Mouse (Mus musculus): Measurements from ENCODE around the gene Pik3r3. TPM values are rescaled to one million over a fixed set of nuclear protein-coding genes. Genes with fewer than 3 reads are reported as not detected.

Pik3r3 gene
- polyA plus RNA-seq, 1 experiment from 2014 or later = 27.6 TPM

- 94% methylated on average over 4 of the region's 4 CpGs for WGBS
- H3K9ac ChIP-seq (ENCODE audit: low read depth, low read length) = no peak overlapping the region
Measured at GRCm38 (mm10) chr4:116317575-116317974, 96.2 kb downstream of the Pik3r3 start.

DNA sequence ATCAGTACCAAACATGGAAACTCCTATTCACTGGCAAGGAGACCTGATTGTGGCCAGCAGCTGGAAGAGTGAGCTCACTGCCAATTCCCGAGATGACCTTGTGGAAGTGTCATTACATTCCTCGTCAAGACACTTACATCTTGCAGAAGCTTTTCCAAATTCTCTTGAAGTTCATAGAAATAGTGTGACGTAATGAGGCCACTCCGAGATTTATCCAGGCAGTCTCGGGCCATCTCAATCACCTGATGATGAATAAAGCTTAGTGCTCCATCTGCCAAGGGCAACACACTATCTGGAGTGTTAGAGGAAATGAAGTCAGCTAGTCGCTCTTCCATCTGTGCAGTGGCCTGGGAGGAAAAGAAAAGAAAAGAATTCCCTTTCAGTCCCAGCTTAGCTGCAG, 100.7 kb downstream of the Pik3r3 start:
- no peak for ATAC-seq (ENCODE audit: low FRiP score, low TSS enrichment)
- Histone ChIP-seq H3K36me3 (ENCODE audit: control insufficient read depth, insufficient read depth, low read length) (peaks cover 50% of the 10 kb centered on the region), H3K4me1 (ENCODE audit: control insufficient read depth, insufficient read depth, low read length) (no peaks in the 10 kb centered on the region), H3K9me3 (ENCODE audit: control insufficient read depth, low read length) (no peaks in the 10 kb centered on the region), H3K27me3 (ENCODE audit: control insufficient read depth, insufficient read depth, low read length) (no peaks in the 10 kb centered on the region), H3K4me2 (replicated peaks; ENCODE audit: low read depth, low read length) (no peak overlapping the region), H3K4me3 (ENCODE audit: low read length) (no peak overlapping the region), H3K9ac (ENCODE audit: low read depth, low read length) (no peak overlapping the region), H3K27ac (ENCODE audit: low read depth, low read length) (no peak overlapping the region)
- WGBS = 94% methylated on average over 6 of the region's 6 CpGs

More at GRCm38 (mm10) chr4:116317575-116317974, 96.2 kb downstream of the Pik3r3 start:
- H3K27ac ChIP-seq (ENCODE audit: low read depth, low read length) = no peak overlapping the region
- no peak overlapping the region for H3K4me3 ChIP-seq (ENCODE audit: low read length)
- no peak for ATAC-seq (ENCODE audit: low FRiP score, low TSS enrichment)
- no peaks in the 10 kb centered on the region for H3K9me3 ChIP-seq (ENCODE audit: control insufficient read depth, low read length)
- H3K27me3 ChIP-seq (ENCODE audit: control insufficient read depth, insufficient read depth, low read length) = no peaks in the 10 kb centered on the region
- no peaks in the 10 kb centered on the region for H3K4me1 ChIP-seq (ENCODE audit: control insufficient read depth, insufficient read depth, low read length)
- H3K4me2 ChIP-seq (replicated peaks; ENCODE audit: low read depth, low read length) = no peak overlapping the region
- peaks cover 74% of the 10 kb centered on the region for H3K36me3 ChIP-seq (ENCODE audit: control insufficient read depth, insufficient read depth, low read length)

DNA sequence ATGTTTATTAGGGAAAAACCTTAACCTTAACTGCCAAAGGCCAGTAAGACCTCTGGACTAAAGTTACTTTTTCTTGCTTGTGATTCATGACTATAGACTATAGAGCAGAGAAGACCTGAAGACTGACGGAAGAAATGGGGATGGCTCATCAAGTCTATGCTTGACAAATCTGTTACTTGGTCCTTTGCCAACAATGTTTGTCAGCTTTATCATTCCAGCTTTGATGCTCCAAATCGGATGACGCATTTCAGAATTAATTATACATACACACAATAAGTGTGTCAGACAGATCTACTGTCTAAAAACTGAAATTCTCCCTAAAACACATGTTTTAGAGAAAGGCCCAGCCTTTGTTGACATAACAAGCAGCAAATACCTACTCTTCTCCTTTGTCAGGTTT, 107.8 kb downstream of the Pik3r3 start:
- no peak for ATAC-seq (ENCODE audit: low FRiP score, low TSS enrichment)
- Histone ChIP-seq H3K4me1 (ENCODE audit: control insufficient read depth, insufficient read depth, low read length) (no peaks in the 10 kb centered on the region), H3K4me2 (replicated peaks; ENCODE audit: low read depth, low read length) (no peak overlapping the region), H3K27ac (ENCODE audit: low read depth, low read length) (no peak overlapping the region), H3K4me3 (ENCODE audit: low read length) (no peak overlapping the region), H3K9me3 (ENCODE audit: control insufficient read depth, low read length) (no peaks in the 10 kb centered on the region), H3K9ac (ENCODE audit: low read depth, low read length) (no peak overlapping the region), H3K36me3 (ENCODE audit: control insufficient read depth, insufficient read depth, low read length) (peaks cover 15% of the 10 kb centered on the region; the same call in 1 of the 2 replicates), H3K27me3 (ENCODE audit: control insufficient read depth, insufficient read depth, low read length) (no peaks in the 10 kb centered on the region)
- 97% methylated on average over 3 of the region's 3 CpGs for WGBS

GRCm38 (mm10) chr4:116336294-116336693, 114.9 kb downstream of the Pik3r3 start:
- ATAC-seq (ENCODE audit: low FRiP score, low TSS enrichment) = no peak
- WGBS = 88% methylated on average over 1 of the region's 1 CpGs

GRCm38 (mm10) chr4:116342119-116342518, 120.7 kb downstream of the Pik3r3 start:
- Histone ChIP-seq H3K4me1 (ENCODE audit: control insufficient read depth, insufficient read depth, low read length) (no peaks in the 10 kb centered on the region), H3K36me3 (ENCODE audit: control insufficient read depth, insufficient read depth, low read length) (no peaks in the 10 kb centered on the region), H3K27ac (ENCODE audit: low read depth, low read length) (no peak overlapping the region), H3K27me3 (ENCODE audit: control insufficient read depth, insufficient read depth, low read length) (no peaks in the 10 kb centered on the region), H3K4me3 (ENCODE audit: low read length) (no peak overlapping the region), H3K4me2 (replicated peaks; ENCODE audit: low read depth, low read length) (no peak overlapping the region), H3K9me3 (ENCODE audit: control insufficient read depth, low read length) (no peaks in the 10 kb centered on the region), H3K9ac (ENCODE audit: low read depth, low read length) (no peak overlapping the region)
- no peak for ATAC-seq (ENCODE audit: low FRiP score, low TSS enrichment)

More at GRCm38 (mm10) chr4:116336294-116336693, 114.9 kb downstream of the Pik3r3 start:
- Histone ChIP-seq H3K27ac (ENCODE audit: low read depth, low read length) (no peak overlapping the region), H3K27me3 (ENCODE audit: control insufficient read depth, insufficient read depth, low read length) (no peaks in the 10 kb centered on the region), H3K36me3 (ENCODE audit: control insufficient read depth, insufficient read depth, low read length) (no peaks in the 10 kb centered on the region), H3K9ac (ENCODE audit: low read depth, low read length) (no peak overlapping the region), H3K4me2 (replicated peaks; ENCODE audit: low read depth, low read length) (no peak overlapping the region), H3K4me1 (ENCODE audit: control insufficient read depth, insufficient read depth, low read length) (no peaks in the 10 kb centered on the region), H3K9me3 (ENCODE audit: control insufficient read depth, low read length) (no peaks in the 10 kb centered on the region), H3K4me3 (ENCODE audit: low read length) (no peak overlapping the region)

DNA sequence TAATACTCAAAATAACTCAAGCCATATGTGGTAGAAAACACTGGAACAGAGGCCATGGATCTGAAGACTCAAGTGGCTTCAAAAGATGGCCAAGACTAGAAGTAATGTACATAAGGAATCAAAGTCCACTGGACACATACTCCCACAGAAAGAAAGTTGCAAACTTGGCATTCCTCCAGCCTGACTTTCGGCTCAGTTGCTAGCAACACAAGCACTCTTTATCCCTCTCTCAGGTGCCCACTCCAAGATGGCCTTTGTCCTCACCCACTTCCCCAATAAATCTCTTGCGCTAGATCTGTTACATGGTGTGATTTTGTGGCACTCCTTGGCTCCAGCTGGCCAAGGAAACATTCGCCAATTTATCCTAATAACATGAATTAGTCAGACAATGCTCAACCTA, 131.1 kb downstream of the Pik3r3 start:
- WGBS = 79% methylated on average over 3 of the region's 3 CpGs
- no peaks in the 10 kb centered on the region for H3K27me3 ChIP-seq (ENCODE audit: control insufficient read depth, insufficient read depth, low read length)
- H3K9ac ChIP-seq (ENCODE audit: low read depth, low read length) = no peak overlapping the region
- H3K4me3 ChIP-seq (ENCODE audit: low read length) = no peak overlapping the region
- H3K36me3 ChIP-seq (ENCODE audit: control insufficient read depth, insufficient read depth, low read length) = no peaks in the 10 kb centered on the region
- no peak for ATAC-seq (ENCODE audit: low FRiP score, low TSS enrichment)
- no peaks in the 10 kb centered on the region for H3K4me1 ChIP-seq (ENCODE audit: control insufficient read depth, insufficient read depth, low read length)
- no peak overlapping the region for H3K4me2 ChIP-seq (replicated peaks; ENCODE audit: low read depth, low read length)
- no peaks in the 10 kb centered on the region for H3K9me3 ChIP-seq (ENCODE audit: control insufficient read depth, low read length)
- H3K27ac ChIP-seq (ENCODE audit: low read depth, low read length) = no peak overlapping the region

Other genes with a start within 250 kb of the Pik3r3 start
- 5.2 and 8.7 TPM in 2 replicates for gene Faah, start 203.7 kb upstream of the Pik3r3 start, polyA plus RNA-seq (2014; fragmentation: Nextera tagmentation; extraction: Ambion mirVana)
- gene Nsun4, start 167.7 kb upstream of the Pik3r3 start, polyA plus RNA-seq (2014; fragmentation: Nextera tagmentation; extraction: Ambion mirVana) = 17.1 and 24.1 TPM in 2 replicates
- 513 and 692 TPM in 2 replicates for gene Uqcrh, start 146.5 kb upstream of the Pik3r3 start, polyA plus RNA-seq (2014; fragmentation: Nextera tagmentation; extraction: Ambion mirVana)
- 66.6 and 78.1 TPM in 2 replicates for gene Lrrc41, start 146.3 kb upstream of the Pik3r3 start, polyA plus RNA-seq (2014; fragmentation: Nextera tagmentation; extraction: Ambion mirVana)
- 26.6 and 40.7 TPM in 2 replicates for gene Rad54l, start 97.9 kb upstream of the Pik3r3 start, polyA plus RNA-seq (2014; fragmentation: Nextera tagmentation; extraction: Ambion mirVana)
- 50.9 and 68.2 TPM in 2 replicates for gene Pomgnt1, start 97.8 kb upstream of the Pik3r3 start, polyA plus RNA-seq (2014; fragmentation: Nextera tagmentation; extraction: Ambion mirVana)
- 2.2 and 3.2 TPM in 2 replicates for gene Lurap1, start 70.3 kb upstream of the Pik3r3 start, polyA plus RNA-seq (2014; fragmentation: Nextera tagmentation; extraction: Ambion mirVana)
- gene Tspan1, start 54.0 kb upstream of the Pik3r3 start, polyA plus RNA-seq (2014; fragmentation: Nextera tagmentation; extraction: Ambion mirVana) = 0.50 and 0.89 TPM in 2 replicates
- gene 1700042G07Rik, start 48.2 kb upstream of the Pik3r3 start, polyA plus RNA-seq (2014; fragmentation: Nextera tagmentation; extraction: Ambion mirVana) = not detected in 2 replicates
- not detected in 2 replicates for gene Gm49337, start 48.2 kb upstream of the Pik3r3 start, polyA plus RNA-seq (2014; fragmentation: Nextera tagmentation; extraction: Ambion mirVana)
- 17.6 and 25.7 TPM in 2 replicates for gene Mast2, start 242.6 kb downstream of the Pik3r3 start, polyA plus RNA-seq (2014; fragmentation: Nextera tagmentation; extraction: Ambion mirVana)

Data from kidney, embryonic 14.5 days (tissue).